Mouse (Mus musculus) liver, postnatal 0 days (tissue): ENCODE data around the gene Mospd3. TPM values are rescaled to one million over a fixed set of nuclear protein-coding genes. Genes with fewer than 3 reads are reported as not detected.

ENCODE experiments used
- ATAC-seq: fragments of 200-750 bp; cut with Nextera tagmentation; 2 replicates; pipeline ENCODE4 v1.8.0; 2017; ENCODE audit warnings: mild to moderate bottlenecking, moderate library complexity
- DNase-seq: peaks from one replicate; pipeline ENCODE4 v3.0.0-alpha.2; 2016
- H3K27ac ChIP-seq: fragments of 300-500 bp; sonication (generic); 2 replicates; pipeline ENCODE4 v1.5.1; 2014; ENCODE audit warnings: antibody characterized with exemption, moderate library complexity, mild to moderate bottlenecking, low read depth
- H3K27me3 ChIP-seq: fragments of 300-500 bp; sonication (generic); 2 replicates; pipeline ENCODE4 v1.6.1; 2014; ENCODE audit warnings: low read length, control low read depth, mixed read lengths; ENCODE audit not compliant: insufficient read depth
- H3K36me3 ChIP-seq: fragments of 300-500 bp; sonication (generic); replicated peaks from 2 replicates; pipeline ENCODE4 v1.6.1; 2014; ENCODE audit warnings: mild to moderate bottlenecking, control low read depth, low read length, moderate library complexity, mixed read lengths; ENCODE audit not compliant: insufficient read depth
- H3K4me1 ChIP-seq: fragments of 300-500 bp; sonication (generic); 2 replicates; pipeline ENCODE4 v1.6.1; 2014; ENCODE audit warnings: antibody characterized with exemption, mild to moderate bottlenecking, control low read depth; ENCODE audit not compliant: insufficient read depth
- H3K4me2 ChIP-seq: fragments of 300-500 bp; sonication (generic); 2 replicates; pipeline ENCODE4 v1.6.1; 2014; ENCODE audit warnings: low read depth, mild to moderate bottlenecking, low read length, moderate library complexity, mixed read lengths
- H3K4me3 ChIP-seq: fragments of 300-500 bp; sonication (generic); 2 replicates; pipeline ENCODE4 v1.5.1; 2014; ENCODE audit warnings: low read depth, low read length
- H3K9ac ChIP-seq: fragments of 300-500 bp; sonication (generic); replicated peaks from 2 replicates; pipeline ENCODE4 v1.6.1; 2014; ENCODE audit warnings: mild to moderate bottlenecking, moderate library complexity
- H3K9me3 ChIP-seq: fragments of 300-500 bp; sonication (generic); 2 replicates; pipeline ENCODE4 v1.6.1; 2016; ENCODE audit warnings: mild to moderate bottlenecking, control low read depth, low read length, mixed read lengths
- CTCF ChIP-seq: sonication (generic); IDR thresholded peaks from 2 replicates; pipeline ENCODE4 v1.5.1; 2016; ENCODE audit warnings: antibody characterized with exemption, low read depth
- EP300 ChIP-seq: IDR thresholded peaks from 2 replicates; pipeline ENCODE4 v1.6.1; 2016; ENCODE audit warnings: antibody characterized with exemption, low read depth, mild to moderate bottlenecking
- WGBS: fragments of 180-500 bp; shearing (Covaris S2); extraction: QIAGEN DNeasy Blood & Tissue Kit; methylation state at CpG from one replicate; pipeline ENCODE4 v1.1.7; 2014; ENCODE audit not compliant: insufficient replicate concordance; 5-methylcytosine and 5-hydroxymethylcytosine counted together
- polyA plus RNA-seq: library from polyadenylated mRNA; unstranded; fragments of >200 nt; fragmentation: Nextera tagmentation; extraction: Ambion mirVana; gene quantifications from 2 replicates; pipeline ENCODE4 v1.2.1, GENCODE M21; 2015

The Mospd3 gene
- polyA plus RNA-seq, 1 experiment from 2014 or later: 26.2 TPM

DNA sequence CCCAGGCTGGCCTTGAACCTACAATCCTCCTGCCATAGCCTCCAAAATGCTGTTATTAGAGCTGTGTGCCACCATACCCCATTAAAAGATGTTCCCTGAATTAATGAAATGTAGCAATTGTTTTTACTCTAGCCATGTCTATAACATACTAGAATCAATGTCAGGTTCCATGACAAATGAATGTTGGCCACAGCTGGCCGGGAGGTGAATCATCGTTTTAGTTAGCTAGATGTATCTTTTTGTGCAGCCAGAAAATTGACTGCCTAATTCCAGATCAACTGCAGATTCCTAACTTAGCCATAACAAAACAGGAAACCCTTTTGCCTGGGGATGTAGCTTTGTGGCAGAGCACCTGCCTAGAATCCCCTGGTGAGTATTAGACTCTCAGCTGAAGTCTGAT lies 51.0 kb downstream of the Mospd3 start:
- TF ChIP-seq CTCF (no peak), EP300 (no peak)
- Histone ChIP-seq H3K36me3 (no peaks in the 10 kb centered on the region), H3K4me2 (no peak overlapping the region), H3K9me3 (no peaks in the 10 kb centered on the region), H3K27ac (no peak overlapping the region), H3K4me1 (peaks cover 8% of the 10 kb centered on the region), H3K9ac (no peak overlapping the region), H3K4me3 (no peak overlapping the region), H3K27me3 (peaks cover 17% of the 10 kb centered on the region)
- ATAC-seq (no peak), DNase-seq (no peak)
- WGBS: 80% methylated on average over 2 of the region's 2 CpGs

Other genes starting within 250 kb of the Mospd3 start
- gene Zan, start 124.0 kb downstream of the Mospd3 start, polyA plus RNA-seq: 0.01 and 0.06 TPM in 2 replicates
- gene Pop7, start 98.5 kb downstream of the Mospd3 start, polyA plus RNA-seq: 27.5 and 27.7 TPM in 2 replicates
- 2.8 and 4.0 TPM in 2 replicates for gene Gigyf1, start 82.5 kb downstream of the Mospd3 start, polyA plus RNA-seq
- 0.13 and 0.26 TPM in 2 replicates for gene Epo, start 67.8 kb downstream of the Mospd3 start, polyA plus RNA-seq
- gene Gnb2, start 67.5 kb downstream of the Mospd3 start, polyA plus RNA-seq: 165 and 177 TPM in 2 replicates
- not detected in 2 replicates for gene Actl6b, start 47.5 kb downstream of the Mospd3 start, polyA plus RNA-seq
- 148 and 157 TPM in 2 replicates for gene Tfr2, start 31.2 kb downstream of the Mospd3 start, polyA plus RNA-seq
- gene Pcolce, start 12.7 kb upstream of the Mospd3 start, polyA plus RNA-seq: 12.9 and 14.7 TPM in 2 replicates
- gene Fbxo24, start 27.9 kb upstream of the Mospd3 start, polyA plus RNA-seq: not detected in 2 replicates
- 24.1 and 24.3 TPM in 2 replicates for gene Lrch4, start 28.1 kb upstream of the Mospd3 start, polyA plus RNA-seq
- gene Gm20605, start 28.1 kb upstream of the Mospd3 start, polyA plus RNA-seq: 2.4 and 2.6 TPM in 2 replicates
- 3.4 and 4.0 TPM in 2 replicates for gene Sap25, start 40.3 kb upstream of the Mospd3 start, polyA plus RNA-seq
- gene Irs3, start 44.7 kb upstream of the Mospd3 start, polyA plus RNA-seq: 0.11 TPM in 1 of 2 replicates, not detected in the other
- 29.5 and 34.1 TPM in 2 replicates for gene Agfg2, start 83.7 kb upstream of the Mospd3 start, polyA plus RNA-seq
- 0.11 and 0.18 TPM in 2 replicates for gene Nyap1, start 140.5 kb upstream of the Mospd3 start, polyA plus RNA-seq
- gene Tsc22d4, start 144.7 kb upstream of the Mospd3 start, polyA plus RNA-seq: 65.3 and 65.9 TPM in 2 replicates
- gene Ppp1r35, start 177.8 kb upstream of the Mospd3 start, polyA plus RNA-seq: 13.4 and 18.1 TPM in 2 replicates
- gene Mepce, start 186.6 kb upstream of the Mospd3 start, polyA plus RNA-seq: 4.7 and 5.0 TPM in 2 replicates
- gene Zcwpw1, start 186.7 kb upstream of the Mospd3 start, polyA plus RNA-seq: 1.5 and 1.9 TPM in 2 replicates
- 8.7 and 12.1 TPM in 2 replicates for gene Pilra, start 235.2 kb upstream of the Mospd3 start, polyA plus RNA-seq